Mouse (Mus musculus): ENCODE measurements around the gene Gm6676.
"Not testable (repeated sequence)": the region's sequence is repeated elsewhere in the genome, so short reads cannot be mapped to it uniquely, and the experiment has no call there.

Gene Gm6676

DNA sequence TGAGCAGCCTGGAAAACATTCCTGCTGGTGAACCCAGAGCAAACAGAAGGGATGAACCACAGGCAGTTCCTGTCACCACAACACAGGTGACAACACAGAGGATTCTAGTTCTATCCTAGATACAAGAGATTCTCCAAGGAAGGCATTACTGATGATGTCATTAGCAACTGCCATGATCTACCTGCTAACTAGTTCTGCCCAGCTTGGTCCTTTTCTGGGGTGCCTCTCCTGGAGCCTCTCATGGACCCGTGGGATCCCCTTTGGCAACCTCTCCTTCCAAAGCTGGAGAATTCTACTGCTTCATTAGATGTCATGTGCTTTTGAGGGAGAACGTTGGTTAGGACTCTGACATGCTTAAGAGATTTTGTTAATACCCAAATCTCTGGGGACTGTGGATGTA is at the start of gene Gm6676:
Gene Gm6676, minus strand, starts transcription at position 101 of the 400 bp plus-strand sequence.
- DNase-seq: not testable (repeated sequence)

DNA sequence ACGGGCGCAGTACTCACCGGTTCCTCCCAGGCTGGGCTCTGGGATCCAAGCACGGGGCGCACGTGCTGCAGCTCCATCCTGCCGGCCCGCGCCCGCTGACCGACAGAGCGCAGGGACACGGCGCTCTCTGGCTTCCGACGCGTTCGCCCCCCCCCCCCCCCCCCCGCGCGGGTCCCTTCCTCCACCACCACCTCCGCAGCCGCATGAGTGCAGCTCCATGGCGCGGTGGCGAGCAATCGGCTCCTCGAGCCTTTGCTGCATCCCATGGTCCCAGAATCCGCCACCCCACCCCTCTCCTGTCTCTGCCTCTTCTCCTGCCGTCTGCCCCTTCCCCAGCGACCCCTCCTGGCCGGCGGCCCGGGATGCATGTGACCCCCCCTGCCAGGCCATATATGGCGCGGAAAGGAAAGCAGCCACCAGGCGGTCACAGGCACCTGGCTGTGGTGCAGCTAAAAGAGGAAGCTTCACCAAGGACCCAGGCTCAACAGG is 49.3 kb upstream of the Gm6676 start, which contains the start of gene Gm3512:
Gene Gm3512, minus strand, starts transcription at position 51 of the 489 bp plus-strand sequence.
- DNase-seq: peak; percentile 1

DNA sequence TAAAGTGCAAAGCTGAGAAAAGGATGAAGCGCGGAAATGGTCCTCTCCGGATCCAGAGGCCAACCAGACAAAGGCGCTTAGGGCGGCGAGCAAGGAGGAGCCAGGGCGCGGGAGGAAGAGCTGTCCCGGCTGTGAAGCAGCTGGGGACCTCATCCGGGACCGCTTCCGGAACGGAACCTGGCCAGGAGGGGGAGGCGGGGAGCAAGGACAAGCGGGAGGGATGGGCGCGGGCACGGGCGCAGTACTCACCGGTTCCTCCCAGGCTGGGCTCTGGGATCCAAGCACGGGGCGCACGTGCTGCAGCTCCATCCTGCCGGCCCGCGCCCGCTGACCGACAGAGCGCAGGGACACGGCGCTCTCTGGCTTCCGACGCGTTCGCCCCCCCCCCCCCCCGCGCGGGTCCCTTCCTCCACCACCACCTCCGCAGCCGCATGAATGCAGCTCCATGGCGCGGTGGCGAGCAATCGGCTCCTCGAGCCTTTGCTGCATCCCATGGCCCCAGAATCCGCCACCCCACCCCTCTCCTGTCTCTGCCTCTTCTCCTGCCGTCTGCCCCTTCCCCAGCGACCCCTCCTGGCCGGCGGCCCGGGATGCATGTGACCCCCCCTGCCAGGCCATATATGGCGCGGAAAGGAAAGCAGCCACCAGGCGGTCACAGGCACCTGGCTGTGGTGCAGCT is 19.9 kb downstream of the Gm6676 start:
- DNase-seq: peak; percentile 5 to 6

DNA sequence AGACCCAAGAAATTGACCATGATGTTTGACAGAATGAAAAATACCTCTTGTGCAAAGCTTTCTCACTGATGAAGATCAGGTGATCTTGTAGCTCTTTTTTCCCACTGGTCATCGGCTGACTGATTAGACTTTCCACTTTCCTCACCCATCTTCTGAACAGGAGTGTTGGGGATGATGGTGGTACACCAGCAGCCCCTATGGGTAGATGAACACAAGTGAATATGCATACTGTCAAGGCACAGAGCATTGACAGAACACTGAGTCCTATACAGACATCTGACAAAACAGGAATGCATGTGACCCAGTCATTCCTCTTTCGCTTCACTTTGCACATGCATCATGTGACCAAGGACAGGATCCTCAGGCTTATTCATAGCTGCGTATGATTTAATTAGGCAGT is 24.7 kb downstream of the Gm6676 start, which contains the start of gene Gm3696:
Gene Gm3696, minus strand, starts transcription at position 101 of the 400 bp plus-strand sequence.
- DNase-seq: not testable (repeated sequence)
